Mouse (Mus musculus): Measurements from ENCODE around the gene Lrp5. TPM values are rescaled to one million over a fixed set of nuclear protein-coding genes. Genes with fewer than 3 reads are reported as not detected.

The Lrp5 gene
- polyA plus RNA-seq, 1 experiment from 2014 or later, result 11.3 TPM

DNA sequence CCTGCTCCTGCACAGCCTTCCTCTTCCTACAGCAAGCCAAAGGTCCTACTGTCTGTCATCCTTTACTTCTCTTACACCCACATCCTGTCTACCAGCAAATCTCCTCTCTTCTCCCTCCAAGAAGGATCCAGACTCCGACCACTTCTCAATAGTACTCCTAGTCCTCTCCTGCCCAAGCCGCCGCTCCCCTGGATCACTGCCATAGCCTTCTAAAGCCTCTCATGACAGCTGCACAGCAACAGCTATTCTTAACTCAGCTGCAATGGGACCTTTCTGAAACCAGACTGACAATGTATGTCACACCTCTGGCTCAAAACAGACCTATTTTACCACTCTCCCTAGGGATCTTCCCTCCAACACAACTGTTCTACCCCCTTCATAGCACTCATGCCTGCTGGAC lies 122.1 kb downstream of the Lrp5 start:
- H3K4me1 ChIP-seq (ENCODE audit: control insufficient read depth, insufficient read depth, low read length), result peaks cover 7% of the 10 kb centered on the region; the same call in 1 of the 2 replicates
- WGBS, result 85% methylated on average over 3 of the region's 3 CpGs
- no peak for ATAC-seq (ENCODE audit: insufficient number of reproducible peaks, insufficient read depth, low FRiP score, low read depth)

DNA sequence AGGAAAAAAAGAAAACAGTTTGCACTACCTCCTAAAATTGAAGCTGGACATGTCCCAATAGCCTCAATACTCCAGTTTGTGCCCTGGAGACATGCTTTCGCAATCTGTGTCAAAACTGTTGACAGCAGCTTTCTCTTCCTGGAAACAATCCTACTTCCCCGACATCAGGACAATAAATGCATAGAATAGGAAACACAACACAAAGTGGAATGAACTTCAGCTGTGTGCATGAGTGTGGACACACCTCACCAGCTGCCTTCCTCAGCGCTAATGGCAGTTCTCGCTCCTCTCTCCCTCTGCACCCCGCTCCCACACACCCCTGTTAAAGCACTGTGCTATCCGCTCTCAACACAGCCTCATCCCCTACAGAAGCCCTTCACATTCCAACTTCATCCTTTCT lies 123.6 kb downstream of the Lrp5 start:
- ATAC-seq (ENCODE audit: insufficient number of reproducible peaks, insufficient read depth, low FRiP score, low read depth), result no peak
- Histone ChIP-seq H3K4me3 (ENCODE audit: low read depth, low read length) (no peak overlapping the region), H3K4me2 (replicated peaks; ENCODE audit: low read depth, low read length) (no peak overlapping the region), H3K9me3 (ENCODE audit: control insufficient read depth, low read depth, low read length) (no peaks in the 10 kb centered on the region), H3K27me3 (ENCODE audit: control insufficient read depth, insufficient read depth, low read length) (no peaks in the 10 kb centered on the region), H3K9ac (replicated peaks; ENCODE audit: low read depth, low read length) (no peak overlapping the region), H3K36me3 (ENCODE audit: control insufficient read depth, insufficient read depth, low read length) (no peaks in the 10 kb centered on the region), H3K27ac (ENCODE audit: low read length) (no peak overlapping the region), H3K4me1 (ENCODE audit: control insufficient read depth, insufficient read depth, low read length) (no peaks in the 10 kb centered on the region)
- 93% methylated on average over 6 of the region's 6 CpGs for WGBS

More for the DNA sequence above, 122.1 kb downstream of the Lrp5 start:
- no peak overlapping the region for H3K4me3 ChIP-seq (ENCODE audit: low read depth, low read length)
- H3K36me3 ChIP-seq (ENCODE audit: control insufficient read depth, insufficient read depth, low read length), result no peaks in the 10 kb centered on the region
- H3K9me3 ChIP-seq (ENCODE audit: control insufficient read depth, low read depth, low read length), result no peaks in the 10 kb centered on the region
- H3K9ac ChIP-seq (replicated peaks; ENCODE audit: low read depth, low read length), result no peak overlapping the region
- no peaks in the 10 kb centered on the region for H3K27me3 ChIP-seq (ENCODE audit: control insufficient read depth, insufficient read depth, low read length)
- no peak overlapping the region for H3K4me2 ChIP-seq (replicated peaks; ENCODE audit: low read depth, low read length)
- H3K27ac ChIP-seq (ENCODE audit: low read length), result no peak overlapping the region

DNA sequence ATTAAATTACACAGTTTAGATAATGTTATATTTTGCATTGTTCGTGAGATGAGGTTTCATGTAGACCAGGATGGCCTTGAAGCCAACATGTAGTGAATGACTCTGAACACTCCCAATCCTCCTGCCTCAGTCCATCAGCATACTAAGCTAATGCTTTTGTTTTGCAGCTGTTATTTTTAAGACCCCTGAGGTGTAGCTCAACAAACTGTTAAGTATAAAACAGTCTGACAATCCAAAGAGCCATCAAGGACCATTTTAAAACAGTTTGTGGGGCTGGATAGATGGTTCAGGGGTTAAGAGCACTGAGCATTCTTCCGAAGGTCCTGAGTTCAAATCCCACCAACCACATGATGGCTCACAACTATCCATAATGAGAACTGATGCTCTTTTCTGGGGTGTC lies 124.1 kb downstream of the Lrp5 start:
- H3K4me2 ChIP-seq (replicated peaks; ENCODE audit: low read depth, low read length), result no peak overlapping the region
- H3K4me1 ChIP-seq (ENCODE audit: control insufficient read depth, insufficient read depth, low read length), result no peaks in the 10 kb centered on the region; the same call in 1 of the 2 replicates
- H3K27ac ChIP-seq (ENCODE audit: low read length), result no peak overlapping the region
- H3K9ac ChIP-seq (replicated peaks; ENCODE audit: low read depth, low read length), result no peak overlapping the region
- no peaks in the 10 kb centered on the region for H3K9me3 ChIP-seq (ENCODE audit: control insufficient read depth, low read depth, low read length)
- no peak for ATAC-seq (ENCODE audit: insufficient number of reproducible peaks, insufficient read depth, low FRiP score, low read depth)
- H3K4me3 ChIP-seq (ENCODE audit: low read depth, low read length), result no peak overlapping the region
- no peaks in the 10 kb centered on the region for H3K36me3 ChIP-seq (ENCODE audit: control insufficient read depth, insufficient read depth, low read length)
- WGBS, result 95% methylated on average over 2 of the region's 2 CpGs
- no peaks in the 10 kb centered on the region for H3K27me3 ChIP-seq (ENCODE audit: control insufficient read depth, insufficient read depth, low read length)

DNA sequence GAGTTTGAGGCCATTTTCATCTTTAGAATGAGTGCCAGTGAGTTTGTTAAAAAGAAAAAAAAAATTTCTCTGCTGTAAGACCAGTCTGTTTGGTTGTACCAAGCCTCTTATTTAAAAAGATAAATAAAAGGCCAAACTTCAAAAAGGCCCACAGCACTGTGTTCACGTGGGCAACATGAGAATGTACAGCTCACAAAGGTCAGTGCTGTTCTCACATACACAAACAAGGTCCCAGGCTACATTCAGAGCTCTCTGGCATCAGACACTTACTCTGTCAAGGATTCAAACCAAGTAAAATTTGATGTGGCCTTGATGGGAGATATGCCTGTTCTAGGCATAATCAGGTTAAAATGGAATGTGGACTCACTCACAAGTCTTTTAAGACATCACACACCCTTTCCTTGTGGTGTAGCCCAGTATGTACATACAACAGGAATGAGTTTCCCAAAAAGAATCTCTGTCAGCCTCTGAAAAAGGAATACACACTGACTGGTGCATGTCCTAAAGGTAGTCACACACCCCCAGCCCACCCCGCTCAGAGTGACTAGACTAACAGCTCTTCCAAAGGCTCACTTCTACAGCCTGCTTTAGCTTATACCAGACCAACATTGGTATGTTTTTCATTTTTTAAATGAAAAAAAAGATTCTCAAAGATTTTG lies 130.1 kb downstream of the Lrp5 start:
- Histone ChIP-seq H3K36me3 (ENCODE audit: control insufficient read depth, insufficient read depth, low read length) (no peaks in the 10 kb centered on the region), H3K4me1 (ENCODE audit: control insufficient read depth, insufficient read depth, low read length) (peaks cover 5% of the 10 kb centered on the region; the same call in 1 of the 2 replicates), H3K4me2 (replicated peaks; ENCODE audit: low read depth, low read length) (no peak overlapping the region), H3K9me3 (ENCODE audit: control insufficient read depth, low read depth, low read length) (no peaks in the 10 kb centered on the region), H3K9ac (replicated peaks; ENCODE audit: low read depth, low read length) (no peak overlapping the region), H3K4me3 (ENCODE audit: low read depth, low read length) (no peak overlapping the region), H3K27me3 (ENCODE audit: control insufficient read depth, insufficient read depth, low read length) (no peaks in the 10 kb centered on the region), H3K27ac (ENCODE audit: low read length) (no peak overlapping the region)
- 75% methylated on average over 2 of the region's 2 CpGs for WGBS
- no peak for ATAC-seq (ENCODE audit: insufficient number of reproducible peaks, insufficient read depth, low FRiP score, low read depth)

DNA sequence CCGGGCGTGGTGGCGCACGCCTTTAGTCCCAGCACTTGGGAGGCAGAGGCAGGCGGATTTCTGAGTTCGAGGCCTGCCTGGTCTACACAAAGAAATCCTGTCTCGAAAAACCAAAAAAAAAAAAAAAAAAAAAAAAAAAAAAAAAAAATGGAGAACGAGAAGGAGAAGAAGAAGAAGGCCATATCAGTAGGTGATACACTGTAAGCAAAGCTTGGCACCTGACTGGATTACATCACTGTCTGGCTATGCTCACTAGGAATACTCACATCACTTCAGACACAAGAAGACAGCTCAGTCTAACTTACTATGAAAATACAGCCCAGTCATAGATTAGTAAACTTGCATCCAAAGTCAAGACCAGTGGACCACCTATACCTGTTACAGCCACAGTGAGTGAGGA lies 131.6 kb downstream of the Lrp5 start:
- peaks cover 5% of the 10 kb centered on the region; the same call in 1 of the 2 replicates for H3K4me1 ChIP-seq (ENCODE audit: control insufficient read depth, insufficient read depth, low read length)
- WGBS, result 94% methylated on average over 8 of the region's 8 CpGs
- H3K27ac ChIP-seq (ENCODE audit: low read length), result no peak overlapping the region
- no peak overlapping the region for H3K4me2 ChIP-seq (replicated peaks; ENCODE audit: low read depth, low read length)
- H3K9ac ChIP-seq (replicated peaks; ENCODE audit: low read depth, low read length), result no peak overlapping the region
- no peaks in the 10 kb centered on the region for H3K9me3 ChIP-seq (ENCODE audit: control insufficient read depth, low read depth, low read length)
- no peaks in the 10 kb centered on the region for H3K36me3 ChIP-seq (ENCODE audit: control insufficient read depth, insufficient read depth, low read length)
- no peak overlapping the region for H3K4me3 ChIP-seq (ENCODE audit: low read depth, low read length)
- ATAC-seq (ENCODE audit: insufficient number of reproducible peaks, insufficient read depth, low FRiP score, low read depth), result no peak
- no peaks in the 10 kb centered on the region for H3K27me3 ChIP-seq (ENCODE audit: control insufficient read depth, insufficient read depth, low read length)

DNA sequence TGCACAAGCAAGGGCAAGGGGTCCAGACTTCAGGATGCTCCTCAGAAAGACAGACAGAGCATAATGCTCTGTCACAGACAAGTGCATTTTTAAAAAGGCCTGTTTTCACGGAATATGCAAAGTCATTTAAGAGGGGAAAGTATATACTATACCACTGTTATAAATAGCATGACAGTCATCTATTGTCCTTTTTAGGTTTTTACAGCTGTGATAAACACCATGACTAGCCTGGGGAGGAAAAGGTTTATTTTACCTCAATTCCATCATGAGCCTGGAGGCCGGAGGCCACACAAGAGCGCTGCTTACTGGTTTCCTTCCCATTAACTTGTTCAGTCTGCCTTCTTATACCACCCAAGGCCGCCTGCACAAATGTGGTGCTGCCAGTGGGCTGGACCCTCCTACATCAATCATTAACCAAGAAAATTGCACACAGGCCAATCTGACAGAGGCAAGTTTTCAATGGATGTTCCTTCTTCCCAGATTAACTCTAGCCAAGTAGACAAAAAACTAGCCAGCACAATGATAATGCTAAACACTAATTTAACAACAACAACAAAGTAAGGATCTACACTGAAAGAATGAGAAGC lies 134.7 kb downstream of the Lrp5 start:
- H3K9ac ChIP-seq (replicated peaks; ENCODE audit: low read depth, low read length), result no peak overlapping the region
- ATAC-seq (ENCODE audit: insufficient number of reproducible peaks, insufficient read depth, low FRiP score, low read depth), result no peak

DNA sequence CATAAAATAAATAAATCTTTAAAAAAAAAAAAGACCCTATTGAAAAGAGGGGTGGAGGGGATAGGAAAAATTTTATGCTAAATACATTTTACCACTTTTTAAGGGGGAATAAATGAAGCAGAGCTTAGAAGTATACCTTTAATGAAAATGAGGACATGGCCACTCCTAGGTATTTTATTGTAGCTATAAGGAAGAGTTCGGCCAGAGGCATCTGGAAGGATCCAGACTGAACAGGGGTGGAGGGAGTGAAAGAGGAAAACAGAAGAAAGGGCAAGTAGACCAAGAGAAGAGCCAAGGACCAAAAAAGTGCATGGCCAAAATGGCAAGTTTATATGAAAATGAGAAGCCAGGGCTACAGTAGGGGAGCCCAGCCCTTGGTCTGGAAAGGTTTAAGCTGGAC lies 136.3 kb downstream of the Lrp5 start:
- Histone ChIP-seq H3K4me2 (replicated peaks; ENCODE audit: low read depth, low read length) (no peak overlapping the region), H3K4me1 (ENCODE audit: control insufficient read depth, insufficient read depth, low read length) (0 out of 2 replicates have a peak, but pooled peaks cover 5% of the 10 kb centered on the region), H3K4me3 (ENCODE audit: low read depth, low read length) (no peak overlapping the region), H3K9me3 (ENCODE audit: control insufficient read depth, low read depth, low read length) (no peaks in the 10 kb centered on the region), H3K27ac (ENCODE audit: low read length) (no peak overlapping the region), H3K9ac (replicated peaks; ENCODE audit: low read depth, low read length) (no peak overlapping the region), H3K36me3 (ENCODE audit: control insufficient read depth, insufficient read depth, low read length) (no peaks in the 10 kb centered on the region), H3K27me3 (ENCODE audit: control insufficient read depth, insufficient read depth, low read length) (no peaks in the 10 kb centered on the region)
- no peak for ATAC-seq (ENCODE audit: insufficient number of reproducible peaks, insufficient read depth, low FRiP score, low read depth)
- WGBS, result 94% methylated on average over 1 of the region's 1 CpGs

More for the DNA sequence above, 134.7 kb downstream of the Lrp5 start:
- Histone ChIP-seq H3K36me3 (ENCODE audit: control insufficient read depth, insufficient read depth, low read length) (no peaks in the 10 kb centered on the region), H3K27ac (ENCODE audit: low read length) (peak overlapping the region; percentile 15; the same call in 1 of the 2 replicates), H3K4me1 (ENCODE audit: control insufficient read depth, insufficient read depth, low read length) (0 out of 2 replicates have a peak, but pooled peaks cover 5% of the 10 kb centered on the region), H3K27me3 (ENCODE audit: control insufficient read depth, insufficient read depth, low read length) (no peaks in the 10 kb centered on the region), H3K9me3 (ENCODE audit: control insufficient read depth, low read depth, low read length) (no peaks in the 10 kb centered on the region), H3K4me3 (ENCODE audit: low read depth, low read length) (no peak overlapping the region), H3K4me2 (replicated peaks; ENCODE audit: low read depth, low read length) (no peak overlapping the region)
- 46% methylated on average over 4 of the region's 4 CpGs for WGBS

DNA sequence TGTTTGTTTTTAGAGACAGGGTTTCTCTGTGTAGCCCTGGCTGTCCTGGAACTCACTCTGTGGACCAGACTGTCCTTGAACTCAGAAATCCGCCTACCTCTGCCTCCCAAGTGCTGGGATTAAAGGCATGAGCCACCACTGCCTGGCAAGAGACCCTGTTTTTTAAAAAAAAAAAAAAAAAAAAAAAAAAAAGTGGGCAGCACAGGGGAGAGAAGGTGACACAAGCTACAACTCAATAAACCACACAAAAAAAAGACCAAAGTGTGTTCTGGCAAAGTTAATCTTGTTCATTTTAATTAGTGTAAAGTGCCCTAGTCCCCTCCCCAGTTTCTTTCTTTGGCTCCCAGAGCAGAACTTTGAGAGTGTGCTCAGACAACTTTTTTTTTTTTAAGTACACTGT lies 137.1 kb downstream of the Lrp5 start:
- H3K4me2 ChIP-seq (replicated peaks; ENCODE audit: low read depth, low read length), result no peak overlapping the region
- H3K27me3 ChIP-seq (ENCODE audit: control insufficient read depth, insufficient read depth, low read length), result no peaks in the 10 kb centered on the region
- no peak for ATAC-seq (ENCODE audit: insufficient number of reproducible peaks, insufficient read depth, low FRiP score, low read depth)
- no peak overlapping the region for H3K27ac ChIP-seq (ENCODE audit: low read length)
- H3K9ac ChIP-seq (replicated peaks; ENCODE audit: low read depth, low read length), result no peak overlapping the region
- 100% methylated on average over 1 of the region's 1 CpGs for WGBS
- H3K4me3 ChIP-seq (ENCODE audit: low read depth, low read length), result no peak overlapping the region
- no peaks in the 10 kb centered on the region for H3K9me3 ChIP-seq (ENCODE audit: control insufficient read depth, low read depth, low read length)
- no peaks in the 10 kb centered on the region for H3K36me3 ChIP-seq (ENCODE audit: control insufficient read depth, insufficient read depth, low read length)
- 0 out of 2 replicates have a peak, but pooled peaks cover 5% of the 10 kb centered on the region for H3K4me1 ChIP-seq (ENCODE audit: control insufficient read depth, insufficient read depth, low read length)
